Mouse (Mus musculus) limb, embryonic 14.5 days (tissue): ENCODE data around the gene D8Ertd738e. TPM values are rescaled to one million over a fixed set of nuclear protein-coding genes. Genes with fewer than 3 reads are reported as not detected.

Source experiments
- ATAC-seq: fragments of 200-750 bp; cut with Nextera tagmentation; 2 replicates; pipeline ENCODE4 v1.8.0; 2017; ENCODE audit warnings: low read depth, moderate number of reproducible peaks, moderate TSS enrichment; ENCODE audit not compliant: low FRiP score
- DNase-seq: peaks from one replicate; pipeline ENCODE4 v3.0.0-alpha.2; 2015; ENCODE audit warnings: low spot score
- H3K27ac ChIP-seq: fragments of 300-500 bp; sonication (generic); replicated peaks from 2 replicates; pipeline ENCODE4 v1.5.1; 2014; ENCODE audit warnings: low read depth, mild to moderate bottlenecking, low read length, moderate library complexity, mixed read lengths
- H3K27me3 ChIP-seq: fragments of 300-500 bp; sonication (generic); 2 replicates; pipeline ENCODE4 v1.6.1; 2014; ENCODE audit warnings: low read length, mixed read lengths; ENCODE audit not compliant: control insufficient read depth, insufficient read depth
- H3K36me3 ChIP-seq: fragments of 300-500 bp; sonication (generic); 2 replicates; pipeline ENCODE4 v1.6.1; 2014; ENCODE audit warnings: mild to moderate bottlenecking, low read length, moderate library complexity, mixed read lengths; ENCODE audit not compliant: control insufficient read depth, insufficient read depth
- H3K4me1 ChIP-seq: fragments of 300-500 bp; sonication (generic); 2 replicates; pipeline ENCODE4 v1.6.1; 2014; ENCODE audit warnings: antibody characterized with exemption, low read length, mixed read lengths; ENCODE audit not compliant: control insufficient read depth, insufficient read depth
- H3K4me2 ChIP-seq: fragments of 300-500 bp; sonication (generic); replicated peaks from 2 replicates; pipeline ENCODE4 v1.6.1; 2014; ENCODE audit warnings: low read depth, mild to moderate bottlenecking, low read length, moderate library complexity; ENCODE audit not compliant: severe bottlenecking
- H3K4me3 ChIP-seq: fragments of 300-500 bp; sonication (generic); replicated peaks from 2 replicates; pipeline ENCODE4 v1.5.1; 2014; ENCODE audit warnings: low read length
- H3K9ac ChIP-seq: fragments of 300-500 bp; sonication (generic); 2 replicates; pipeline ENCODE4 v1.6.1; 2014; ENCODE audit warnings: mild to moderate bottlenecking, low read depth, low read length, moderate library complexity; ENCODE audit not compliant: severe bottlenecking
- H3K9me3 ChIP-seq: fragments of 300-500 bp; sonication (generic); 2 replicates; pipeline ENCODE4 v1.6.1; 2016; ENCODE audit warnings: low read length; ENCODE audit not compliant: control insufficient read depth
- POLR2A ChIP-seq: fragments of 200-500 bp; IDR thresholded peaks from 2 replicates; pipeline ENCODE4 v1.8.0; 2012; ENCODE audit warnings: inconsistent platforms, mild to moderate bottlenecking, moderate library complexity, borderline replicate concordance; ENCODE audit not compliant: insufficient read depth, insufficient read length; ENCODE audit errors: extremely low read depth
- WGBS: fragments of 180-500 bp; shearing (Covaris S2); extraction: QIAGEN DNeasy Blood & Tissue Kit; methylation state at CpG from one replicate; pipeline ENCODE4 v1.1.7; 2014; 5-methylcytosine and 5-hydroxymethylcytosine counted together
- polyA plus RNA-seq, 2 experiments: library from polyadenylated mRNA; depleted of rRNA in 1 of 2; stranded (reverse) in 1 of 2; unstranded in 1 of 2; fragments of >200 nt; fragmentation: Nextera tagmentation in 1 of 2; extraction: Ambion mirVana in 1 of 2; gene quantifications; 2 replicates each; pipeline versions ENCODE4 v1.2.1 to v1.2.3; 2012 to 2014

Gene D8Ertd738e
- polyA plus RNA-seq, 2 experiments: 221 to 380 TPM

DNA sequence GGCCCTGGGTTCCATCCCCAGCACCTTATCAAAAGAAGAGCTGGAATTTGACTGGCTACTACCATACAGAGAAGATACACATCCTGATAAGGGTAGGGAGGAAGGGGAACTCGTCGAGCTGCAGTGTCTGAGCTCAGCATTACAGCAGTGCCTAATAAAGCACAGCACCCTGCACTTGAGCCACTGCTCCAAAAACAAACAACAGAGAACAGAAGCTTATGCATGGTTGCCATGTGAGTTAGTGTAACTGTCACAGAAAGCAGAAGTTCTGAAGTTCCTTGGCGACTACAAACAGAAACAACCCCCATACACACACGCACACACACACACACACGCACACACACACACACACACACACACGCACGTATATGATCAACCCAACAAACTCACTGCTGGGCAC is 29.4 kb downstream of the D8Ertd738e start:
- no peak overlapping the region for H3K4me2 ChIP-seq
- DNase-seq: no peak
- H3K27me3 ChIP-seq: no peaks in the 10 kb centered on the region
- no peak overlapping the region for H3K4me3 ChIP-seq
- H3K9me3 ChIP-seq: no peaks in the 10 kb centered on the region
- H3K36me3 ChIP-seq: peaks cover 96% of the 10 kb centered on the region
- ATAC-seq: no peak
- no peaks in the 10 kb centered on the region for H3K4me1 ChIP-seq
- no peak overlapping the region for H3K27ac ChIP-seq
- no peak for TF ChIP-seq POLR2A
- H3K9ac ChIP-seq: no peak overlapping the region
- 84% methylated on average over 7 of the region's 7 CpGs for WGBS

DNA sequence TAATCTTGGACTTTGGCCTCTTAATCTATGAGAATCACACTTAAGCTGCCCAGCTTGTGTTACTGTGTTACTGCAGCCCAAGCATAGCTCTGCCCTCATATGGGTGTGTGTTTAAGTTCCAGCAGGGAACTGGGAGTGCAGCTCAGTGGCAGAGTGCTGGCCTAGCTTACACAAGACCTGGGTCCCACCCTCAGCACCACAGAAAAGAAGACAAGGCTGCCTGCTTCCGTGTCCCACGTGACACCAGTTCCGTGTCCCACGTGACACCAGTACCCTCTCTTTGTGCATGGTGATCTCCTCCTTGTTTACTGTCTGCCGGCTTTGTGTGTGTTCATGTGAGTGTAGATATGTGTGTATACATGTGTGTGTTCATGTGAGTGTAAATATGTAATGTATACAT is 31.4 kb downstream of the D8Ertd738e start:
- Histone ChIP-seq H3K4me2 (no peak overlapping the region), H3K4me3 (no peak overlapping the region), H3K9ac (no peak overlapping the region), H3K36me3 (peaks cover 91% of the 10 kb centered on the region), H3K4me1 (no peaks in the 10 kb centered on the region), H3K27ac (no peak overlapping the region), H3K9me3 (no peaks in the 10 kb centered on the region), H3K27me3 (no peaks in the 10 kb centered on the region)
- DNase-seq (no peak), ATAC-seq (no peak)
- no peak for TF ChIP-seq POLR2A
- WGBS: 98% methylated on average over 5 of the region's 5 CpGs

DNA sequence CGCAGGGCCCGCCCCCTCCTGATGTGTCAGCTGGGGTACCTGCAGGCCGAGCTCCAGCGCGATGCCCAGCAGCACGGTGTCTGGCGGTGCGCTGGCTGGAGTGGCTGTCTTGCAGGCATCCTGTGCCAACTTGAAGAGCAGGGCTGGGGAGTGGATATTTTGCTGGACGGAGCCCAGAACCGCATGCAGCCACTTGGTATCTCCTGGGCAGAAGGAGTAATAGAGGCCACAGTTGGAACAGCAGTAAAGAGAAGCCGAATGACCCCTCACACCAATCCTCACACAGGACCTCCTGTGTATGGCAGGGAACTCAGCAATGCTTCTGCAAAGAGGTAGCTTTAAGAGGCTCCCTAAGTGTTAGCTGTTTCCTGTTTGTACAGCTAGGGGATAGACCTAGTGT is 32.3 kb downstream of the D8Ertd738e start:
- Histone ChIP-seq H3K4me2 (no peak overlapping the region), H3K9me3 (no peaks in the 10 kb centered on the region), H3K4me1 (no peaks in the 10 kb centered on the region), H3K27me3 (no peaks in the 10 kb centered on the region), H3K9ac (no peak overlapping the region), H3K27ac (no peak overlapping the region), H3K36me3 (peaks cover 91% of the 10 kb centered on the region), H3K4me3 (no peak overlapping the region)
- WGBS: 94% methylated on average over 11 of the region's 11 CpGs
- DNase-seq (no peak), ATAC-seq (no peak)
- TF ChIP-seq POLR2A: no peak

DNA sequence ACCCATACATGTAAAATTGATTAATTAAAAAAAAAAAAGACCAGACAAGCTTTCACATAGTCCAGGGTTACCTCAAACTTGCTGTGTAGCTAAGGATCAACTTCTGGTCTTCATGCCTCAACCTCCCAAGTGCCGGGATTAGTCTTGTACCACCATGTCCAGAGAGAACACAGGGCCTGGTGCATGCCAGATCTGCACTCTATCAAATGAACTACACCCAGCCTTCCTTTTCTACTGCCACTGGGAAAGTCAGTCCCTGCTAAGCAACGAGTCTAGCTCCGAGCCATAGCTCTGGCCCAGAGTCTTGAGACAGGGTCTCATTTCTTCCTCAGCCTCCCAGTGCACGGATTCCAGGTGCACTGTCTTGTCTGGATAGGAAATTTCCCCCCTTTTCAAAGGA is 36.2 kb downstream of the D8Ertd738e start:
- WGBS: 94% methylated on average over 4 of the region's 4 CpGs
- H3K27ac ChIP-seq: no peak overlapping the region
- DNase-seq (no peak), ATAC-seq (no peak)
- H3K9ac ChIP-seq: no peak overlapping the region
- 0 out of 2 replicates have a peak, but pooled peaks cover 2% of the 10 kb centered on the region for H3K4me1 ChIP-seq
- no peaks in the 10 kb centered on the region for H3K27me3 ChIP-seq
- peaks cover 89% of the 10 kb centered on the region for H3K36me3 ChIP-seq
- H3K9me3 ChIP-seq: no peaks in the 10 kb centered on the region
- TF ChIP-seq POLR2A: no peak
- H3K4me2 ChIP-seq: no peak overlapping the region
- no peak overlapping the region for H3K4me3 ChIP-seq

DNA sequence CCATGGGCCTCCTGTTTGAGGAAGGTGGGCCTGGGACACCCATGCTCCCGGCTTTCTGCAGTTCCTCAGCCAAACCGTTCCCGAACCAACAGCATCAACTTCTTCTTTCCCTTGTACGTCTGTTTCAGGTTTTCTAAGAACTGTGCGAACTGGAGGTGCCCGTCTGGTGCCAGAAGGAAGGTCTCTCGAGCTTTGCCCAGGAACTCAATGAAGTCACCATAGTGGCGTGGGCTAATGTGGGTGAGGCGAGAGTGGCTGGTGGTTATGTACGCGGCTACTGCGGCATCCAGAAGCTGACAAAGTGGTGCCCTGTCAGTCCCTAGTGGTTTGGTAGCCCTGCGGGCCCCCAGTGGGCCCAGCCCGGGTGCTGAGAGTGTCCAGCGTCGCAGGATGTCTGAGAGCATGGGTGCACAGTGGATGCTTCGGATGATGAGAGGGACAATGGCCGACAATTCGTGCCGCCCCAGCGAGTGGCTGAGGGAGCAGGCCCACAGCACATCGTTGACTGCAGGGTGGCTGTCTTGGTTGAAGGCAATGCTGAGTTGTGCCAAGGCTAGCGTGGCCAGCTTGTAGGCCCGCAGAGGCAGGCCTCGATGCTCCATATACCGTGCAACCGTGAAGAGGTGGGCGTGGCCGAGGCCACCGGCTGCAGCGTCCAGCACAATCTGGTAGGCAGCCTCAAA is 37.5 kb downstream of the D8Ertd738e start:
- no peak for TF ChIP-seq POLR2A
- no peaks in the 10 kb centered on the region for H3K27me3 ChIP-seq
- H3K36me3 ChIP-seq: peaks cover 88% of the 10 kb centered on the region
- H3K4me2 ChIP-seq: no peak overlapping the region
- H3K9ac ChIP-seq: no peak overlapping the region
- WGBS: 92% methylated on average over 31 of the region's 31 CpGs
- no peaks in the 10 kb centered on the region for H3K9me3 ChIP-seq
- no peak overlapping the region for H3K27ac ChIP-seq
- no peak for ATAC-seq
- peaks cover 10% of the 10 kb centered on the region for H3K4me1 ChIP-seq
- no peak overlapping the region for H3K4me3 ChIP-seq
- no peak for DNase-seq
